Mouse (Mus musculus) brain, embryonic 14.5 days (tissue): Measurements from ENCODE around the gene Ucma.

ENCODE experiments used
- CTCF ChIP-seq: fragments of 200-500 bp; IDR thresholded peaks from 2 replicates; pipeline ENCODE4 v1.5.1; 2012; ENCODE audit warnings: inconsistent platforms, mild to moderate bottlenecking, moderate library complexity, borderline replicate concordance; ENCODE audit not compliant: insufficient read depth, insufficient read length; ENCODE audit errors: extremely low read depth
- POLR2A ChIP-seq: fragments of 200-500 bp; IDR thresholded peaks from 2 replicates; pipeline ENCODE4 v1.6.1; 2012; ENCODE audit warnings: mild to moderate bottlenecking, inconsistent platforms, borderline replicate concordance; ENCODE audit not compliant: poor library complexity, insufficient read depth, insufficient read length, severe bottlenecking; ENCODE audit errors: extremely low read depth

DNA sequence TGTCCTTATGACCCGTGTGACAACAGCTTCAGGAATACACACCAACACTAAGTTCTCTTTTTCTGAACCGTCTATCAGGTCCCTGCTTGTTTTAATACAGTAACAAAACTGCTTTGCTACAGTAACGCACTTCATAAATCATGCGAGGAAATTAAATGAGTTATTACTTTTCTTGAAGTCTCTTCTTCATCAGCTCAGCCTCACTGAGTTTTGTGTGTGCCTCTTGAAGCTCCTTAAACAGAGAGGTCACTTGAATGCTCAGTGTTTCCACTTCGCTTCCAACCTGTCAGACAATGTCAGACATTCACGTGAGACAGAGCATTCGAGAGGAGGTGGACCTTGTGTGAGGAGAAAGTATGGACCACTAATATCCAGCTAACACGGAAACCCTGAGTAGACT, 58.9 kb downstream of the Ucma start:
- TF ChIP-seq POLR2A (no peak), CTCF (no peak)
